Mouse (Mus musculus) CH12.LX (cell line): ENCODE data around the gene Hvcn1.

Source experiments
- BHLHE40 ChIP-seq: IDR thresholded peaks from 2 replicates; pipeline ENCODE4 v1.6.1; 2011; ENCODE audit warnings: mild to moderate bottlenecking, low read depth, low read length, improper control_type of control experiment
- CHD2 ChIP-seq: IDR thresholded peaks from 2 replicates; pipeline ENCODE4 v1.6.1; 2011; ENCODE audit warnings: low read length, improper control_type of control experiment
- CTCF ChIP-seq, 2 experiments: IDR thresholded peaks in 1 of 2; conservative IDR thresholded peaks in 1 of 2; 2 replicates each; pipeline ENCODE4 v1.5.1; 2011 to 2012; ENCODE audit warnings: low read depth in 2 of 2, low read length in 2 of 2, improper control_type of control experiment in 1 of 2, inconsistent platforms in 1 of 2, mild to moderate bottlenecking in 1 of 2, moderate library complexity in 1 of 2
- E2F4 ChIP-seq: IDR thresholded peaks from 2 replicates; pipeline ENCODE4 v1.6.1; 2011; ENCODE audit warnings: low read depth, low read length, improper control_type of control experiment; ENCODE audit not compliant: insufficient replicate concordance
- EP300 ChIP-seq: IDR thresholded peaks from 2 replicates; pipeline ENCODE4 v1.6.1; 2011; ENCODE audit warnings: low read length, improper control_type of control experiment
- GABPA ChIP-seq: IDR thresholded peaks from 2 replicates; pipeline ENCODE4 v1.6.1; 2012; ENCODE audit warnings: low read depth, low read length, improper control_type of control experiment, inconsistent platforms; ENCODE audit not compliant: insufficient replicate concordance
- MAX ChIP-seq: IDR thresholded peaks from 2 replicates; pipeline ENCODE4 v1.6.1; 2011; ENCODE audit warnings: low read length, improper control_type of control experiment
- POLR2A ChIP-seq: IDR thresholded peaks from 2 replicates; pipeline ENCODE4 v1.6.1; 2011; ENCODE audit warnings: low read depth, mild to moderate bottlenecking, improper control_type of control experiment, low read length
- USF1 ChIP-seq: IDR thresholded peaks from 2 replicates; pipeline ENCODE4 v1.6.1; 2014; ENCODE audit warnings: low read depth, mild to moderate bottlenecking, inconsistent platforms, low read length, improper control_type of control experiment
- ZMIZ1 ChIP-seq: IDR thresholded peaks from 2 replicates; pipeline ENCODE4 v1.6.1; 2012; ENCODE audit warnings: low read depth, mild to moderate bottlenecking, inconsistent platforms, low read length, improper control_type of control experiment

DNA sequence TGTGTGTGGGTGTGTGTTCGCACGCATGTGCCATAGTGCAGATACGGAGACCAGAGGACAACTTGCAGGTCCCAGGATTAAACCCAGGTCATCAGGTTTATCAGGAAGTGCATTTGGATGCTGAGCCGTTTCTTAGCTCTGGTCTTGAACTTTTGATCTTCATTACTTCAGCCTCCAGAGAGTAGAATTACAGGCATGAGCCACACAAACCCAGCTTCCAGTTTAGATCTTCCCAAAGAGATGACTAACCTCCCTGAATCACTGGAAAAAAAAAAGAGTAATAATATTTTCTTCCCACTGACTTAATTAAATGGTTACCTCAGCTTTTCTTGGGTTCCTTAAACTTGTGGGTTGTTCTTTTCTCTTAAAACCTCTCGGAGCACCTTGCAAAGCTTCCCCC, 66.2 kb downstream of the Hvcn1 start:
- TF ChIP-seq BHLHE40 = no peak
- TF ChIP-seq CTCF (conservative IDR thresholded peaks at IDR 0.05 in 1 of 2, IDR thresholded peaks at IDR 0.05 in 1 of 2; ENCODE audit: low read depth in 2 of 2, low read length in 2 of 2) = no peak
- TF ChIP-seq E2F4 = no peak
- no peak for TF ChIP-seq POLR2A
- TF ChIP-seq USF1 = no peak
- no peak for TF ChIP-seq CHD2
- no peak for TF ChIP-seq GABPA
- no peak for TF ChIP-seq EP300
- TF ChIP-seq ZMIZ1 = no peak
- no peak for TF ChIP-seq MAX
